Mouse (Mus musculus) forebrain, embryonic 10.5 days (tissue): ENCODE data around the gene Vps35l. TPM values are rescaled to one million over a fixed set of nuclear protein-coding genes. Genes with fewer than 3 reads are reported as not detected.

ENCODE experiments used
- DNase-seq: peaks from one replicate; pipeline ENCODE4 v3.0.0-alpha.2; 2017; ENCODE audit warnings: low spot score; ENCODE audit errors: extremely low spot score
- H3K27ac ChIP-seq: fragments of 300-500 bp; sonication (generic); 2 replicates; pipeline ENCODE4 v1.5.1; 2016; ENCODE audit warnings: mild to moderate bottlenecking
- H3K27me3 ChIP-seq: fragments of 300-500 bp; sonication (generic); 2 replicates; pipeline ENCODE4 v1.6.1; 2016; ENCODE audit warnings: mild to moderate bottlenecking; ENCODE audit not compliant: poor library complexity, severe bottlenecking
- H3K36me3 ChIP-seq: fragments of 300-500 bp; sonication (generic); replicated peaks from 2 replicates; pipeline ENCODE4 v1.6.1; 2016; ENCODE audit warnings: mild to moderate bottlenecking, moderate library complexity
- H3K4me1 ChIP-seq: fragments of 300-500 bp; sonication (generic); 2 replicates; pipeline ENCODE4 v1.6.1; 2016
- H3K4me3 ChIP-seq: fragments of 300-500 bp; sonication (generic); 2 replicates; pipeline ENCODE4 v1.5.1; 2016; ENCODE audit warnings: mild to moderate bottlenecking, moderate library complexity
- H3K9me3 ChIP-seq: fragments of 300-500 bp; sonication (generic); 2 replicates; pipeline ENCODE4 v1.6.1; 2016; ENCODE audit warnings: mild to moderate bottlenecking, moderate library complexity
- WGBS: fragments of 180-500 bp; shearing (Covaris S2); methylation state at CpG from one replicate; pipeline ENCODE4 v1.1.7; 2016; 5-methylcytosine and 5-hydroxymethylcytosine counted together
- polyA plus RNA-seq: library from polyadenylated mRNA; unstranded; fragments of >200 nt; fragmentation: Nextera tagmentation; extraction: Ambion mirVana; gene quantifications from 2 replicates; pipeline ENCODE4 v1.2.1, GENCODE M21; 2016

Gene Vps35l
- polyA plus RNA-seq, 1 experiment from 2014 or later, result 63.1 TPM

- Histone ChIP-seq H3K9me3 (no peaks in the 10 kb centered on the region), H3K4me1 (peaks cover 11% of the 10 kb centered on the region), H3K36me3 (peaks cover 95% of the 10 kb centered on the region), H3K27ac (no peak overlapping the region), H3K4me3 (no peak overlapping the region), H3K27me3 (no peaks in the 10 kb centered on the region)
- no peak for DNase-seq
- WGBS, result 92% methylated on average over 5 of the region's 5 CpGs
Measured at GRCm38 (mm10) chr7:118849543-118850250, 109.7 kb downstream of the Vps35l start.

GRCm38 (mm10) chr7:118850676-118851290 lies 110.8 kb downstream of the Vps35l start:
- no peak overlapping the region for H3K27ac ChIP-seq
- no peaks in the 10 kb centered on the region for H3K27me3 ChIP-seq
- peaks cover 14% of the 10 kb centered on the region for H3K4me1 ChIP-seq
- H3K36me3 ChIP-seq, result peaks cover 84% of the 10 kb centered on the region
- no peak for DNase-seq
- H3K9me3 ChIP-seq, result no peaks in the 10 kb centered on the region
- no peak overlapping the region for H3K4me3 ChIP-seq
- 89% methylated on average over 9 of the region's 9 CpGs for WGBS

- WGBS, result 90% methylated on average over 7 of the region's 7 CpGs
- H3K27ac ChIP-seq, result no peak overlapping the region
- H3K36me3 ChIP-seq, result peaks cover 76% of the 10 kb centered on the region
- DNase-seq, result no peak
- H3K4me1 ChIP-seq, result peaks cover 21% of the 10 kb centered on the region
- H3K9me3 ChIP-seq, result no peaks in the 10 kb centered on the region
- H3K4me3 ChIP-seq, result no peak overlapping the region
- H3K27me3 ChIP-seq, result no peaks in the 10 kb centered on the region
Measured at GRCm38 (mm10) chr7:118851571-118851970, 111.5 kb downstream of the Vps35l start.

- H3K36me3 ChIP-seq, result peaks cover 71% of the 10 kb centered on the region
- no peaks in the 10 kb centered on the region for H3K27me3 ChIP-seq
- H3K4me3 ChIP-seq, result no peak overlapping the region
- DNase-seq, result no peak
- peaks cover 24% of the 10 kb centered on the region for H3K4me1 ChIP-seq
- H3K9me3 ChIP-seq, result no peaks in the 10 kb centered on the region; the same call in 1 of the 2 replicates
- no peak overlapping the region for H3K27ac ChIP-seq
- 92% methylated on average over 4 of the region's 4 CpGs for WGBS
Measured at GRCm38 (mm10) chr7:118852611-118853010, 112.6 kb downstream of the Vps35l start.

GRCm38 (mm10) chr7:118854606-118855005 lies 114.6 kb downstream of the Vps35l start:
- H3K27ac ChIP-seq, result peak overlapping the region; percentile 83
- no peaks in the 10 kb centered on the region for H3K27me3 ChIP-seq
- H3K4me1 ChIP-seq, result peaks cover 24% of the 10 kb centered on the region
- peak overlapping the region; percentile 61 for H3K4me3 ChIP-seq
- no peaks in the 10 kb centered on the region; the same call in 1 of the 2 replicates for H3K9me3 ChIP-seq
- peaks cover 67% of the 10 kb centered on the region for H3K36me3 ChIP-seq
- DNase-seq, result no peak
- WGBS, result 30% methylated on average over 3 of the region's 3 CpGs

- peaks cover 60% of the 10 kb centered on the region for H3K36me3 ChIP-seq
- H3K27me3 ChIP-seq, result no peaks in the 10 kb centered on the region
- WGBS, result under 1% methylated on average over 57 of the region's 57 CpGs
- DNase-seq, result peak; percentile 91
- H3K9me3 ChIP-seq, result no peaks in the 10 kb centered on the region; the same call in 1 of the 2 replicates
- H3K4me1 ChIP-seq, result peaks cover 24% of the 10 kb centered on the region
- peak within 1 kb of the TSS; percentile 61 for H3K4me3 ChIP-seq
- H3K27ac ChIP-seq, result peak within 1 kb of the TSS; percentile 83
Measured at GRCm38 (mm10) chr7:118855171-118855876, 115.3 kb downstream of the Vps35l start, which contains the start of gene Iqck. TSS of gene Iqck (plus strand) at chr7:118855752.

- no peak for DNase-seq
- H3K4me3 ChIP-seq, result peak within 1 kb of the TSS; percentile 61
- peak within 1 kb of the TSS; percentile 83 for H3K27ac ChIP-seq
- H3K27me3 ChIP-seq, result no peaks in the 10 kb centered on the region
- under 1% methylated on average over 46 of the region's 46 CpGs for WGBS
- peaks cover 24% of the 10 kb centered on the region for H3K4me1 ChIP-seq
- peaks cover 54% of the 10 kb centered on the region for H3K36me3 ChIP-seq
- H3K9me3 ChIP-seq, result no peaks in the 10 kb centered on the region; the same call in 1 of the 2 replicates
Measured at GRCm38 (mm10) chr7:118855877-118856304, 115.9 kb downstream of the Vps35l start, which contains the start of gene Knop1. TSS of gene Knop1 (minus strand) at chr7:118856254.

GRCm38 (mm10) chr7:118858640-118859039 lies 118.6 kb downstream of the Vps35l start:
- Histone ChIP-seq H3K4me1 (peaks cover 24% of the 10 kb centered on the region), H3K9me3 (no peaks in the 10 kb centered on the region; the same call in 1 of the 2 replicates), H3K27me3 (no peaks in the 10 kb centered on the region), H3K4me3 (no peak overlapping the region), H3K36me3 (peaks cover 27% of the 10 kb centered on the region), H3K27ac (no peak overlapping the region)
- DNase-seq, result no peak
- 90% methylated on average over 1 of the region's 1 CpGs for WGBS

- no peak overlapping the region for H3K27ac ChIP-seq
- H3K9me3 ChIP-seq, result no peaks in the 10 kb centered on the region
- H3K4me3 ChIP-seq, result no peak overlapping the region
- H3K4me1 ChIP-seq, result no peaks in the 10 kb centered on the region
- H3K27me3 ChIP-seq, result no peaks in the 10 kb centered on the region
- no peak for DNase-seq
- no peaks in the 10 kb centered on the region for H3K36me3 ChIP-seq
- 94% methylated on average over 2 of the region's 2 CpGs for WGBS
Measured at GRCm38 (mm10) chr7:118865362-118865761, 125.3 kb downstream of the Vps35l start.

- H3K27me3 ChIP-seq, result no peaks in the 10 kb centered on the region
- DNase-seq, result no peak
- no peak overlapping the region for H3K27ac ChIP-seq
- WGBS, result 85% methylated on average over 3 of the region's 3 CpGs
- no peak overlapping the region for H3K4me3 ChIP-seq
- H3K36me3 ChIP-seq, result no peaks in the 10 kb centered on the region
- H3K9me3 ChIP-seq, result no peaks in the 10 kb centered on the region
- H3K4me1 ChIP-seq, result peaks cover 7% of the 10 kb centered on the region; the same call in 1 of the 2 replicates
Measured at GRCm38 (mm10) chr7:118879466-118880029, 139.5 kb downstream of the Vps35l start.

- H3K4me3 ChIP-seq, result no peak overlapping the region
- no peaks in the 10 kb centered on the region for H3K36me3 ChIP-seq
- no peak for DNase-seq
- no peaks in the 10 kb centered on the region for H3K9me3 ChIP-seq
- H3K4me1 ChIP-seq, result peaks cover 33% of the 10 kb centered on the region
- WGBS, result 74% methylated on average over 4 of the region's 4 CpGs
- H3K27ac ChIP-seq, result no peak overlapping the region
- no peaks in the 10 kb centered on the region for H3K27me3 ChIP-seq
Measured at GRCm38 (mm10) chr7:118883957-118884356, 143.9 kb downstream of the Vps35l start.

- no peak overlapping the region for H3K27ac ChIP-seq
- no peaks in the 10 kb centered on the region for H3K27me3 ChIP-seq
- no peaks in the 10 kb centered on the region for H3K36me3 ChIP-seq
- no peaks in the 10 kb centered on the region for H3K9me3 ChIP-seq
- DNase-seq, result no peak
- H3K4me3 ChIP-seq, result no peak overlapping the region
- WGBS, result 92% methylated on average over 4 of the region's 4 CpGs
- H3K4me1 ChIP-seq, result peaks cover 40% of the 10 kb centered on the region
Measured at GRCm38 (mm10) chr7:118884969-118885368, 144.9 kb downstream of the Vps35l start.
